Mouse (Mus musculus): ENCODE measurements around the gene Cyp2ab1. TPM values are rescaled to one million over a fixed set of nuclear protein-coding genes. Genes with fewer than 3 reads are reported as not detected.

Gene Cyp2ab1
- polyA plus RNA-seq, 1 experiment from 2014 or later = not detected

Other genes starting within 250 kb of the Cyp2ab1 start
- gene Klhl24, start 227.9 kb downstream of the Cyp2ab1 start, polyA plus RNA-seq (2015; fragmentation: Nextera tagmentation; extraction: Ambion mirVana) = 31.4 and 33.6 TPM in 2 replicates
- gene Yeats2, start 184.3 kb downstream of the Cyp2ab1 start, polyA plus RNA-seq (2015; fragmentation: Nextera tagmentation; extraction: Ambion mirVana) = 40.3 and 43.7 TPM in 2 replicates
- 1.0 and 1.1 TPM in 2 replicates for gene Map6d1, start 84.0 kb downstream of the Cyp2ab1 start, polyA plus RNA-seq (2015; fragmentation: Nextera tagmentation; extraction: Ambion mirVana)
- gene Parl, start 23.0 kb downstream of the Cyp2ab1 start, polyA plus RNA-seq (2015; fragmentation: Nextera tagmentation; extraction: Ambion mirVana) = 85.5 and 99.8 TPM in 2 replicates
- 86.9 and 100 TPM in 2 replicates for gene Abcc5, start 101.0 kb upstream of the Cyp2ab1 start, polyA plus RNA-seq (2015; fragmentation: Nextera tagmentation; extraction: Ambion mirVana)
- 109 and 113 TPM in 2 replicates for gene Eif2b5, start 173.4 kb upstream of the Cyp2ab1 start, polyA plus RNA-seq (2015; fragmentation: Nextera tagmentation; extraction: Ambion mirVana)
- 28.0 and 28.7 TPM in 2 replicates for gene Dvl3, start 191.6 kb upstream of the Cyp2ab1 start, polyA plus RNA-seq (2015; fragmentation: Nextera tagmentation; extraction: Ambion mirVana)
- gene Ap2m1, start 210.1 kb upstream of the Cyp2ab1 start, polyA plus RNA-seq (2015; fragmentation: Nextera tagmentation; extraction: Ambion mirVana) = 629 and 657 TPM in 2 replicates
- gene Abcf3, start 223.2 kb upstream of the Cyp2ab1 start, polyA plus RNA-seq (2015; fragmentation: Nextera tagmentation; extraction: Ambion mirVana) = 68.1 and 78.1 TPM in 2 replicates